Mouse (Mus musculus) liver, adult (tissue): ENCODE results near the gene Sipa1l2.

ENCODE experiments used
- GATA4 ChIP-seq: IDR thresholded peaks from 2 replicates; pipeline ENCODE4 v1.6.1; 2014; ENCODE audit warnings: mild to moderate bottlenecking, low read length; ENCODE audit not compliant: insufficient replicate concordance

The Sipa1l2 gene

GRCm38 (mm10) chr8:125531088-125531438 is 38.5 kb downstream of the Sipa1l2 start:
- no peak for TF ChIP-seq GATA4

GRCm38 (mm10) chr8:125530187-125531087 is 39.2 kb downstream of the Sipa1l2 start:
- TF ChIP-seq GATA4, result no peak

- TF ChIP-seq GATA4, result no peak
Observed at GRCm38 (mm10) chr8:125529019-125529418, 40.6 kb downstream of the Sipa1l2 start.

- no peak for TF ChIP-seq GATA4
Observed at GRCm38 (mm10) chr8:125527941-125528340, 41.7 kb downstream of the Sipa1l2 start.

GRCm38 (mm10) chr8:125526999-125527398 is 42.6 kb downstream of the Sipa1l2 start:
- TF ChIP-seq GATA4, result no peak

GRCm38 (mm10) chr8:125526582-125526981 is 43.0 kb downstream of the Sipa1l2 start:
- TF ChIP-seq GATA4, result no peak

- no peak for TF ChIP-seq GATA4
Observed at GRCm38 (mm10) chr8:125524479-125524878, 45.1 kb downstream of the Sipa1l2 start.

- TF ChIP-seq GATA4, result no peak
Observed at GRCm38 (mm10) chr8:125523213-125523612, 46.4 kb downstream of the Sipa1l2 start.

GRCm38 (mm10) chr8:125522151-125522550 is 47.5 kb downstream of the Sipa1l2 start:
- TF ChIP-seq GATA4, result no peak

GRCm38 (mm10) chr8:125521087-125521486 is 48.5 kb downstream of the Sipa1l2 start:
- TF ChIP-seq GATA4, result no peak

- no peak for TF ChIP-seq GATA4
Observed at GRCm38 (mm10) chr8:125518951-125519350, 50.7 kb downstream of the Sipa1l2 start.

- no peak; the same call in 1 of the 2 replicates for TF ChIP-seq GATA4
Observed at GRCm38 (mm10) chr8:125518301-125518700, 51.3 kb downstream of the Sipa1l2 start.

GRCm38 (mm10) chr8:125517397-125517796 is 52.2 kb downstream of the Sipa1l2 start:
- no peak for TF ChIP-seq GATA4

GRCm38 (mm10) chr8:125516115-125516905 is 53.3 kb downstream of the Sipa1l2 start:
- TF ChIP-seq GATA4, result no peak

- TF ChIP-seq GATA4, result no peak
Observed at GRCm38 (mm10) chr8:125515665-125516064, 53.9 kb downstream of the Sipa1l2 start.

- no peak for TF ChIP-seq GATA4
Observed at GRCm38 (mm10) chr8:125513935-125514334, 55.7 kb downstream of the Sipa1l2 start.
